Mouse (Mus musculus) lung, embryonic 15.5 days (tissue): Measurements from ENCODE around the gene Galnt2. TPM values are rescaled to one million over a fixed set of nuclear protein-coding genes. Genes with fewer than 3 reads are reported as not detected.

Experiments used
- ATAC-seq: fragments of 200-750 bp; cut with Nextera tagmentation; 2 replicates; pipeline ENCODE4 v1.8.0; 2017; ENCODE audit warnings: moderate number of reproducible peaks, borderline replicate concordance; ENCODE audit not compliant: low FRiP score, low TSS enrichment; ENCODE audit errors: extremely low read depth
- H3K27ac ChIP-seq: fragments of 300-500 bp; sonication (generic); 2 replicates; pipeline ENCODE4 v1.5.1; 2015; ENCODE audit warnings: moderate library complexity, mild to moderate bottlenecking, inconsistent platforms
- H3K27me3 ChIP-seq: fragments of 300-500 bp; sonication (generic); 2 replicates; pipeline ENCODE4 v1.6.1; 2015; ENCODE audit warnings: inconsistent platforms
- H3K36me3 ChIP-seq: fragments of 300-500 bp; sonication (generic); 2 replicates; pipeline ENCODE4 v1.6.1; 2015; ENCODE audit warnings: inconsistent platforms
- H3K4me1 ChIP-seq: fragments of 300-500 bp; sonication (generic); 2 replicates; pipeline ENCODE4 v1.6.1; 2015; ENCODE audit warnings: inconsistent platforms
- H3K4me2 ChIP-seq: fragments of 300-500 bp; sonication (generic); 2 replicates; pipeline ENCODE4 v1.6.1; 2015; ENCODE audit warnings: inconsistent platforms, mild to moderate bottlenecking, moderate library complexity
- H3K4me3 ChIP-seq: fragments of 300-500 bp; sonication (generic); 2 replicates; pipeline ENCODE4 v1.5.1; 2015; ENCODE audit warnings: mild to moderate bottlenecking, inconsistent platforms
- H3K9ac ChIP-seq: fragments of 300-500 bp; sonication (generic); 2 replicates; pipeline ENCODE4 v1.6.1; 2015; ENCODE audit warnings: inconsistent platforms
- H3K9me3 ChIP-seq: fragments of 300-500 bp; sonication (generic); 2 replicates; pipeline ENCODE4 v1.6.1; 2016; ENCODE audit warnings: inconsistent platforms
- WGBS: fragments of 180-500 bp; shearing (Covaris S2); methylation state at CpG from one replicate; pipeline ENCODE4 v1.1.7; 2015; 5-methylcytosine and 5-hydroxymethylcytosine counted together
- polyA plus RNA-seq: library from polyadenylated mRNA; unstranded; fragments of >200 nt; fragmentation: Nextera tagmentation; extraction: Ambion mirVana; gene quantifications from 2 replicates; pipeline ENCODE4 v1.2.1, GENCODE M21; 2015

Galnt2 gene
- polyA plus RNA-seq, 1 experiment from 2014 or later = 55.3 TPM

DNA sequence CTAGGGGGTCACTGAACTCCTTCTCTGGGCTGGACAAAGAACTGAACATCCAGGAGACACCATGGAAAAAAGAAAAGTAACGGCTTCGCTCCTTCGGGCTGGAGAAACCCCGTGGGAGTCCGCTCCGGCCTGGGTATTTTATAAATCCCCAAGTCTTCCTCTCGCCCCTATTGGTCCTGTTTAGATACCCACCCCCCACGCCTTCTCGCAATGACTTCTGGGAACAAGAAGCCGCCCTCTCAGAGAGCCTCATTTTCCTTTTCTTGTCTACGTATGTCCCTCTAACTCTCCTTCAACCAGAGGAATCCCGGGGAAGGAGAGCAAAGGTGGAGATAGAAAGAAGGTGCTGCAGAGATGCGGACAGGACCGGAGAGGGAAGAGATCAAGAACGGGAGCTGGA lies 132.1 kb downstream of the Galnt2 start:
- H3K4me2 ChIP-seq = no peak overlapping the region
- H3K4me1 ChIP-seq = no peaks in the 10 kb centered on the region
- no peak overlapping the region for H3K9ac ChIP-seq
- no peak for ATAC-seq
- H3K9me3 ChIP-seq = no peaks in the 10 kb centered on the region
- H3K36me3 ChIP-seq = no peaks in the 10 kb centered on the region
- no peak overlapping the region for H3K27ac ChIP-seq
- H3K27me3 ChIP-seq = no peaks in the 10 kb centered on the region
- 90% methylated on average over 15 of the region's 15 CpGs for WGBS
- H3K4me3 ChIP-seq = no peak overlapping the region

DNA sequence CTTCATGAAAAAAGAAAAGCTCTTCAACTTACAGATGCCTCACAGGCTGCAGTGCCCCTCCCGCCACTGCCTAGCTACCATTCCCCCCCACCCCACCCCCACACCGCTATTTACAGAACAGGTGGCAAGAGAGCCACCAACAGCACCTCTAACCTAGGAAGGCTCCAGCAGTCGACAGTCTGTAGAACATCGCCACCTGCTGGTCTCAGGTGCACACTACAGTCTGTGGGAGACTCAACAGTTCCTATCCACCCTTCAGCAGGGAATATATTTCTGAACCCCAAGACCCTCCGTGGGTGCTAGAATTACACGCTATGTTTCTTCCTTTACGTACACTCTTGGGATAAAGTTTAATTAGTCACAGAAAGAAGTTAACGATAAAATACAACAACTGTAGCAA lies 137.0 kb downstream of the Galnt2 start:
- Histone ChIP-seq H3K27me3 (no peaks in the 10 kb centered on the region), H3K4me2 (no peak overlapping the region), H3K4me1 (no peaks in the 10 kb centered on the region), H3K4me3 (no peak overlapping the region), H3K27ac (no peak overlapping the region), H3K36me3 (no peaks in the 10 kb centered on the region), H3K9me3 (no peaks in the 10 kb centered on the region), H3K9ac (no peak overlapping the region)
- WGBS = 15% methylated on average over 8 of the region's 8 CpGs
- ATAC-seq = no peak

DNA sequence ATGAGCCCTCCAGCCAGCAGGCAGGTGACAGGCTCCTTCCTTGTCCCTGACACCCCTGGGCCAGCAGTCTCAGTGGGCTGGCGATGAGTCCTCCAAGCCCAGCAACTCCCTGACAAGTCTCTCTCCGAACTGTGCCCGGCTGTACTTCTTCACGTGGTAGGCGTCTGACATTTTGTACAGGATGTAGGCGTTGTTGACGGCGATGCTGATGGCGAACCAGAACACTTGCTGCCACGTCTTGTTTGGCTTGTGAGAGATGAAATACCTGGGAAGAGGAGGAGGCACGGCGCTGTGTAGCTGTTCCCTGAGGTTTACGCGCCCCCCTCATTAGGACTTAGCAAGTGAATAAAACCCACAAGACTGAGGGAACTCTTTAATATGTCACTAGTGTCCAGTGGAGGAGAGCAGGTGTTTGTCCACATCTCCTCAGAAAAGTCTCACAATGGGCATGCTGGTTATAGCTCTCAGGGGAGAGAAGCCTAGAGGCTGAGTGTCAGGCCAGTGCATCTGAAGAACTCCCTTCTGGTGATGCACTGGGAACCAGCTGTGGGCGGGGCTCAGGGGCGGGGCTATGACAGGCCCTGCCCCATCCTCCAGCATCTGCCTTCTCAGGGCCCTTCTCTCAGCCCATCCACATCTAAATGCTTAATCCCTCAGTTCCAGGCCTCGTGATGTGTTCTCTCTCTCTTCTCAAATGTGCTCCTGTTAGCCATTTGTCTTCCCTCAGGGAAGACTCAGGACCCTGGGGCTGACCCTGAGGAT lies 139.4 kb downstream of the Galnt2 start:
- H3K27me3 ChIP-seq = no peaks in the 10 kb centered on the region
- ATAC-seq = no peak
- no peak overlapping the region for H3K27ac ChIP-seq
- H3K36me3 ChIP-seq = no peaks in the 10 kb centered on the region
- no peak overlapping the region for H3K9ac ChIP-seq
- H3K4me1 ChIP-seq = peaks cover 8% of the 10 kb centered on the region
- H3K4me3 ChIP-seq = no peak overlapping the region
- 64% methylated on average over 17 of the region's 17 CpGs for WGBS
- no peaks in the 10 kb centered on the region for H3K9me3 ChIP-seq
- no peak overlapping the region for H3K4me2 ChIP-seq

DNA sequence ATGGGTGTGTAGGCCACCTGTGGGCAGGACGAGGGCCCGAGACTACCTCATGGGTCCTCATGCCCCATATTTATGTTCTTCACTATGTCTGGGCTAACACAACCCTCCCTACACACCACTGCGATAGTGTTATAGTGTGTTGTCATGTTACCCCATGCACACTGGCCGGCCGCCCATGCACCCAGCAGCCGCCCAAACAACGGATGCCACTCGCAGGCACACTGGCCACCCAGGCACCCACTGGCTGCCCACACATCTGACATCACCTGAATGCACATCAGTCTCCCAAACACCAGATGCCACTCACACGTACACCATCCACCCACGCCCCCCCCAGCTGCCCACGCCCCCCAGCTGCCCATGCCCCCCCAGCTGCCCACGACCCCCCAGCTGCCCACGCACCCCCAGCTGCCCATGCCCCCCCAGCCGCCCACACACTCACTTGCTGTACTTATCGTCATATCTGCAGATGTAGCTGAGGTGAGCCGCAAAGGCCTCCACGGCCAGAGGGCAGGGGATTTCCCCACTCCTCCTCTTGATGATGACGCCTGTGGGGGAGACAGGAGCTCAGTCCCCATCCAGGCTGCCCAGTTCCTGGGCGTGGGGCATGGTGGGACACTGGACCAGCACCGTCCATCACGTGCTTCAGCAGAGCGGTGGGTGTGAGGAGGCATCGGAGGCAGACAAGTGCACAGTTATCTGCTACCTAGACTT lies 140.4 kb downstream of the Galnt2 start:
- H3K9me3 ChIP-seq = no peaks in the 10 kb centered on the region
- peaks cover 8% of the 10 kb centered on the region for H3K4me1 ChIP-seq
- H3K27ac ChIP-seq = no peak overlapping the region
- no peak for ATAC-seq
- no peaks in the 10 kb centered on the region for H3K27me3 ChIP-seq
- no peak overlapping the region for H3K4me3 ChIP-seq
- H3K9ac ChIP-seq = no peak overlapping the region
- WGBS = 80% methylated on average over 23 of the region's 23 CpGs
- H3K4me2 ChIP-seq = no peak overlapping the region
- no peaks in the 10 kb centered on the region for H3K36me3 ChIP-seq

DNA sequence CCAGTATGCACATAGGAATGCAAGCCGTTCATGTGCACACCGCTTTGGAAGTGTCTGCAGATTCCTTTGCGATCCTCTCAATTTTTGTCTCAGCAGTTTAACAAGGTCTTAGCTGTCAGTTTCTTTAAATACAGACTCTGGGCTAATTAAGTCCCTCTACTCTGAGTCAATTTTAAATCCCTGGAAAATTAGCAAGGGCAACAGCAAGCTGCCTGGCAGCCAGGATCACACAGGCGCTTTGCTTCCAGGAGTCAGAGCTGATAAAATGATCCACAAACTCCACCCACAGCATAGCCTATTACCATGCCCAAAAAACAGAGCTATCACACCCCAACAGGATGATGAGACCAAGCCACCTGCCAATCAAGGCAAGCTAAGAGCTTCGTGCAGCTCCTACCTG lies 142.6 kb downstream of the Galnt2 start:
- Histone ChIP-seq H3K27me3 (no peaks in the 10 kb centered on the region), H3K9me3 (no peaks in the 10 kb centered on the region), H3K4me3 (no peak overlapping the region), H3K9ac (no peak overlapping the region), H3K36me3 (no peaks in the 10 kb centered on the region), H3K4me1 (peaks cover 8% of the 10 kb centered on the region), H3K27ac (no peak overlapping the region), H3K4me2 (no peak overlapping the region)
- ATAC-seq = no peak
- 86% methylated on average over 5 of the region's 5 CpGs for WGBS

DNA sequence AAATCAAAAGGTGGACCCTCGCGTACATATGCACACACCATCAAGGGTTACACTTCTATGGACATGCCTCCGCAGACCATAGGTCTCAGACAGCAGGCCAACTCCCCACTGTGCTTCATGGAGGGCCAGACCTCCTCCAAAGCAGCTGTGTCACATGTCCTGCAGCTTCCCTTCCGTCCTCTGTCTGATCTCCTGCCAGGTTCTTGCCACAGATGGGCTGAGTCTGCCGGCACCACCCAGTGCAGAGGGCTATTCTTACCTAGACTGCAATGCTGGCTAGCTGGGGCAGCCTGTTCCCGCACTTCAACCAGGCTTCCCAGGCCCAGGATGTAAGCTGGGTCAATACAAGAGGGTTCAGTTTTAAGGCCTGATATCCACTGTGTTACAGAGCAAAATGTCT lies 144.0 kb downstream of the Galnt2 start:
- no peak overlapping the region for H3K4me2 ChIP-seq
- no peaks in the 10 kb centered on the region for H3K36me3 ChIP-seq
- H3K9ac ChIP-seq = no peak overlapping the region
- H3K4me3 ChIP-seq = no peak overlapping the region
- H3K9me3 ChIP-seq = no peaks in the 10 kb centered on the region
- peak overlapping the region; percentile 24; the same call in 1 of the 2 replicates for H3K27ac ChIP-seq
- 59% methylated on average over 6 of the region's 6 CpGs for WGBS
- ATAC-seq = peak; percentile 51
- peaks cover 8% of the 10 kb centered on the region for H3K4me1 ChIP-seq
- H3K27me3 ChIP-seq = no peaks in the 10 kb centered on the region

DNA sequence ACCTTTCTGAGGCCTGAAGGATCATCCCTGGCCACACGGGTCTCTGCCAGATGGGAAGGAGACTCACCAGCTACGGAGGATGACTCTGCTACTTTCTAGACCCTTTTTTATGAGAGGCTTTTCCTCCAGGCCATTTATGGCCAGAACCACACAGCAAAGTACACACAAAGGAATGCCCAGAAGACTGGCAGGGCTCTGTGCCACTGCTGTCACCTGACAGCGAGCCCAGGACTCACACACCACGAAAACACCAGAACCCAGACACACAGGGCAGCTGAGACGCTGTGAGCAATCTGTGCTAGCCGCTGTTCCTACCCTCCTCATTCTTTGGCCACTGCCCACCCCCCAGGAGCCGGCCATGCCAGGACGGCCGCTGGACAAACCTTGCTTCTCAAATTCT lies 144.5 kb downstream of the Galnt2 start:
- Histone ChIP-seq H3K4me3 (no peak overlapping the region), H3K27me3 (no peaks in the 10 kb centered on the region), H3K4me1 (peaks cover 8% of the 10 kb centered on the region), H3K27ac (peak overlapping the region; percentile 24; the same call in 1 of the 2 replicates), H3K9ac (no peak overlapping the region), H3K4me2 (no peak overlapping the region), H3K36me3 (no peaks in the 10 kb centered on the region), H3K9me3 (no peaks in the 10 kb centered on the region)
- no peak for ATAC-seq
- WGBS = 78% methylated on average over 9 of the region's 9 CpGs

DNA sequence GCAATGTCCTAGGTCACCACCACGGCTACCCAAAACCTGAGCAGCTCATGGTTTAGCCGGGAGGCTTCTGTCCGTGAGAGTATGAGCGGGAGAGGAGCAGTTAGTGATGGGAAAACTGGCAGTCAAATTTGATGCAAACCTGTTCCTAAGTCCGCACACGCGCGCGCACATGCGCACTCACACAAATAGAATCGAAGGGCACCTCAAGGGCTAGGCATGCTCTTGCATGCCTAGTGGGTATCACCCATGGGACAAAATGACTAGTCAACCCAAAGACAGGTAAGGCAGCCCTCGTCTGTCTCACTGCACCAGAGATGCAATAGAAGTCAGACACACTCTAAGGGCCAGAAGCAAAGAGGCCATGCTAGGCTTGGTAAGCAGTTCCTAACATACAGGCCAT lies 145.2 kb downstream of the Galnt2 start:
- Histone ChIP-seq H3K9ac (no peak overlapping the region), H3K4me1 (peaks cover 8% of the 10 kb centered on the region), H3K4me2 (no peak overlapping the region), H3K27me3 (no peaks in the 10 kb centered on the region), H3K36me3 (no peaks in the 10 kb centered on the region), H3K27ac (no peak overlapping the region), H3K9me3 (no peaks in the 10 kb centered on the region), H3K4me3 (no peak overlapping the region)
- no peak for ATAC-seq
- 94% methylated on average over 12 of the region's 12 CpGs for WGBS

DNA sequence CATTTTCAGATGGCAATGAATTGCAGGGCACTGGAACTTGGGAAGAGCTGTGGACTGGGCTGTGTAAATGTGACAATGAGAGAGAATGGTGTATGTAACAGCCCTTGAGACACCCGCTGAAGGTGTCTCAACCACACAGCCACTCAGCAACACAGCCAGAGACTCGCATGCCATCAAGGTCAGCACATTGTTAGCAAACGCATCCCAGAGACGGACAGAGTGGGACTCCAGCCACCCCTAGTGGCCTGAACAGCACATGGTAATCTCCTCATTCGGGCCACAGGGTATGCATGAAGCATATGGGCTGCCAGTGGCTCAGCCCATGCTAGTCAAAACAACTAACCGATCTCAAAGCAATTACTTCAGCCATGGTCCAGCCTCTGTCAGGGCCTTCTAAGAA lies 148.1 kb downstream of the Galnt2 start:
- ATAC-seq = no peak
- Histone ChIP-seq H3K9ac (no peak overlapping the region), H3K4me3 (no peak overlapping the region), H3K36me3 (no peaks in the 10 kb centered on the region), H3K27ac (no peak overlapping the region), H3K9me3 (no peaks in the 10 kb centered on the region), H3K4me1 (peaks cover 8% of the 10 kb centered on the region), H3K4me2 (no peak overlapping the region), H3K27me3 (no peaks in the 10 kb centered on the region)
- 57% methylated on average over 6 of the region's 6 CpGs for WGBS

DNA sequence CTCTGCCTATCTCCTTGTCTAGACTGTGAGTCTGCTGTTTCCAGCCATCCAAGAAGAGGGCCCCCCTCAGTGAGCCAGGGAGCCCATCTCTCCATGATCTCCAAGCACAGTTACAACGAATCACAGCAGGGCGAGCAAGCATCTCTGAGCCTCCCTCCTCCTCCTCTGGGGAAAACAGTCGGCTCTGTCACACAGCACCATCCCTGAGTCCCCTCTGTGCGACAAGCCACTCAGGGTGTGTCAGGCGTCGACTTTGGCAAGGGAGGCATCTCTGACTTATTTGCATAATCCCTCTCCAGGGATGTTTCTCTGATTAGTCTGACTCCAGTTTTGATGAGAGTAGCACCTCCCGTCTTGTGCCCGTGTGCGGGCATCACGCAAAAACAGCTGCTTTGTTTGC lies 151.0 kb downstream of the Galnt2 start:
- no peak overlapping the region for H3K27ac ChIP-seq
- H3K9ac ChIP-seq = no peak overlapping the region
- no peaks in the 10 kb centered on the region for H3K4me1 ChIP-seq
- no peak overlapping the region for H3K4me3 ChIP-seq
- no peaks in the 10 kb centered on the region for H3K9me3 ChIP-seq
- no peaks in the 10 kb centered on the region for H3K36me3 ChIP-seq
- WGBS = 63% methylated on average over 10 of the region's 10 CpGs
- ATAC-seq = no peak
- H3K27me3 ChIP-seq = no peaks in the 10 kb centered on the region
- H3K4me2 ChIP-seq = no peak overlapping the region

DNA sequence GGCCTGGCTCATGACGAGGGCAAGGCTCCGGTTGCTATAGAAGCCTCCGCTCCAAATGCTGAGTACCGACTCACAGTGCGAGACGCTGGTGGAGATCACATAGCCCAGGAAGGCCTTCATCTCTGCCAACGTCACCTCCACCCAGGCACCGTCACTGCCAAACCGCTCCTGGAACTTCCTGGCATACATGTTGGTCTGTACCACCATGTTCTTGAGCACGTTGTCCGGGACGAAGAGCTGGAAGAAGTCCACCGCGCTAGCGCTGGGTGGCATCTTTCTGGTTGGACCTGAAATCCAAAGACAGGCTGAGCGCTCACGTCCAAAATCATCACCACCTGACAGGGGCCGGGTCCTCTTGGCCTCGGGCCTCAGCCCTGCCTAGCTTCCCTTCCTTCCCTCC lies 153.1 kb downstream of the Galnt2 start:
- 86% methylated on average over 19 of the region's 19 CpGs for WGBS
- Histone ChIP-seq H3K27ac (no peak overlapping the region), H3K4me2 (no peak overlapping the region), H3K36me3 (no peaks in the 10 kb centered on the region), H3K27me3 (no peaks in the 10 kb centered on the region), H3K4me3 (no peak overlapping the region), H3K9ac (no peak overlapping the region), H3K4me1 (no peaks in the 10 kb centered on the region), H3K9me3 (no peaks in the 10 kb centered on the region)
- no peak for ATAC-seq

DNA sequence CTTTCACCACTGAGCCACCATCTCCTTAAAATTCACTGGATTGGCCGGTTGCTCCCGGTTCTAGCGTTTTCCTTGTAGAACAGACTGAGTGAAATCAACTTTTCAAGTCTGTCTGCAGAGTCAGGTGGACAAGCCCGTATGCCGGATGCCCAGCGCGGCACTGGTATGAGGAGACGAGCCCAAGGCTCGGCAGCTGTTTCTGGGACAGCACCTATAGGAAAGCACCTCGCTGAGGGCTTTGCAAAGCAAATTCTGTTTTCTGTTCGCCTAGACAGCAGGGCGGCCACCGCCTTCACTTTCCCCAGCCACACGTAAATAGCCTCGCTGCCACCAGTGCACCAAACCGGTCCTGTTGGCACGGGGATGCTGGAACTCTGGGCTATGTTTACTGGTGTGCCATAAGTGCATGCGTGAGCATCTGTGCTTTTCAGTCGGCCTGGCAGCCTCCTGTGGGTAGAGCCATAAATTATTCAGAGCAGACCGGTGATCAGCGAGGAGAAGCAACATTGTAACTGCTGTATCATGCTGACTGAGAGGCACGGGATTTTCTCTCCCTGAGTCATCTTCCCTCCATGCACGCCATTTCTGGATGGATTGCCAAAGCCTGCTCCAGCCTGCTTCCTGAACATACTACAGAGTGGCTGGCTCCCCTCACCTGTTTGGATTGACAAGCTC lies 155.2 kb downstream of the Galnt2 start:
- no peaks in the 10 kb centered on the region for H3K9me3 ChIP-seq
- no peak for ATAC-seq
- no peak overlapping the region for H3K27ac ChIP-seq
- no peaks in the 10 kb centered on the region for H3K27me3 ChIP-seq
- H3K4me3 ChIP-seq = no peak overlapping the region
- 0 out of 2 replicates have a peak, but pooled peaks cover 3% of the 10 kb centered on the region for H3K4me1 ChIP-seq
- no peak overlapping the region for H3K4me2 ChIP-seq
- H3K9ac ChIP-seq = no peak overlapping the region
- WGBS = 79% methylated on average over 23 of the region's 23 CpGs
- H3K36me3 ChIP-seq = no peaks in the 10 kb centered on the region
